Mouse (Mus musculus): ENCODE results near the gene Myoz1. TPM values are rescaled to one million over a fixed set of nuclear protein-coding genes. Genes with fewer than 3 reads are reported as not detected.

The Myoz1 gene
- total and polyA plus RNA-seq, 3 experiments: 1.7 to 2.6 (median 2.4) TPM

DNA sequence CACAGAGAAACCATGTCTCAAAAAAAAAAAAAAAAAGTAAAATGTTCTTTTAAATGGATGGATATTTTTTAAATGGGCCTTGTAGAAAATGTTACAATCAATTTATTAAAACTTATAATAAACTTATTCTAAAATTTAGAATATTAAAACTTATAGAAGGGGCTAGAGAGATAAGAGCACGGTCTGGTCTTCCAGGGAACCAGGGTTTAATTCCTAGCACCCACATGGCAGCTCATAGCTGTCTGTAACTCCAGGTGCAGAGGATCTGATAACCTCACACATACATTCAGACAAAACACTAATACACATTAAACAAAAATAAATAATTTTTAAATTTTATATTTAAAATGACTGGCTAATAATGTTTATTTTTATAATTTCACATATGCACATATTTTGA, 55.1 kb downstream of the Myoz1 start:
- no peak overlapping the region for H3K27ac ChIP-seq (ENCODE audit: insufficient read depth, low read depth)
- no peaks in the 10 kb centered on the region for H3K27me3 ChIP-seq (replicated peaks)
- TF ChIP-seq BHLHE40 (IDR thresholded peaks at IDR 0.05; ENCODE audit: low read depth, low read length) (no peak), SIN3A (IDR thresholded peaks at IDR 0.05; ENCODE audit: low read length) (no peak), EP300 (IDR thresholded peaks at IDR 0.05; ENCODE audit: low read length) (no peak), GABPA (IDR thresholded peaks at IDR 0.05; ENCODE audit: insufficient replicate concordance, low read depth, low read length) (no peak), CHD1 (IDR thresholded peaks at IDR 0.05; ENCODE audit: low read depth, low read length) (no peak), MXI1 (IDR thresholded peaks at IDR 0.05; ENCODE audit: low read depth, low read length) (no peak), ZC3H11A (IDR thresholded peaks at IDR 0.05; ENCODE audit: low read depth, low read length) (no peak)
- H3K4me3 ChIP-seq (replicated peaks in 1 of 3; ENCODE audit: low read depth in 2 of 3, low read length in 2 of 3, poor library complexity in 1 of 3): no peak overlapping the region
- in situ Hi-C loops (cut with MboI; ENCODE audit: low pct_ligation_motif_present, low pct_unique_long_range_greater_than_20kb, low sequenced_read_pairs) (no loop called here), dilution Hi-C loops (cut with MboI; ENCODE audit: extremely low pct_ligation_motif_present, extremely low pct_unique_long_range_greater_than_20kb, low sequenced_read_pairs) (no loop called here)
- H3K79me2 ChIP-seq (replicated peaks; ENCODE audit: control insufficient read depth, extremely low read depth, insufficient read depth, poor library complexity, severe bottlenecking): peaks cover 7% of the 10 kb centered on the region; the same call in 1 of the 2 replicates
- H3K36me3 ChIP-seq (replicated peaks in 1 of 2; ENCODE audit: control insufficient read depth in 1 of 2, insufficient read depth in 1 of 2, low read length in 1 of 2): peaks cover 0 to 13% of the 10 kb centered on the region in 2 experiments
- H3K4me1 ChIP-seq (ENCODE audit: control insufficient read depth in 1 of 2, insufficient read depth in 2 of 2): peaks cover 0 to 7% of the 10 kb centered on the region in 2 experiments; a peak in 1 of 4 replicates
- no peaks in the 10 kb centered on the region for H3K9me3 ChIP-seq (replicated peaks; ENCODE audit: low read length)
- no peak for DNase-seq (ENCODE audit: extremely low read depth)
- H3K9ac ChIP-seq (ENCODE audit: insufficient read depth, low read depth): no peak overlapping the region
- H3K4me2 ChIP-seq (ENCODE audit: insufficient read depth, low read depth, poor library complexity, severe bottlenecking): no peak overlapping the region

- in situ Hi-C loops (cut with MboI; ENCODE audit: low pct_ligation_motif_present, low pct_unique_long_range_greater_than_20kb, low sequenced_read_pairs) (no loop called here), dilution Hi-C loops (cut with MboI; ENCODE audit: extremely low pct_ligation_motif_present, extremely low pct_unique_long_range_greater_than_20kb, low sequenced_read_pairs) (no loop called here)
- no peak overlapping the region for H3K4me2 ChIP-seq (ENCODE audit: insufficient read depth, low read depth, poor library complexity, severe bottlenecking)
- no peak overlapping the region for H3K9ac ChIP-seq (ENCODE audit: insufficient read depth, low read depth)
- peaks cover 0 to 12% of the 10 kb centered on the region in 2 experiments; a peak in 1 of 4 replicates for H3K4me1 ChIP-seq (ENCODE audit: control insufficient read depth in 1 of 2, insufficient read depth in 2 of 2)
- no peak for DNase-seq (ENCODE audit: extremely low read depth)
- H3K27me3 ChIP-seq (replicated peaks): no peaks in the 10 kb centered on the region
- no peak overlapping the region for H3K27ac ChIP-seq (ENCODE audit: insufficient read depth, low read depth)
- peaks cover 7% of the 10 kb centered on the region; the same call in 1 of the 2 replicates for H3K79me2 ChIP-seq (replicated peaks; ENCODE audit: control insufficient read depth, extremely low read depth, insufficient read depth, poor library complexity, severe bottlenecking)
- TF ChIP-seq EP300 (IDR thresholded peaks at IDR 0.05; ENCODE audit: low read length): no peak
- TF ChIP-seq MAX (IDR thresholded peaks at IDR 0.05; ENCODE audit: low read length): no peak
- TF ChIP-seq IRF4 (IDR thresholded peaks at IDR 0.05; ENCODE audit: low read depth, low read length): no peak
- no peak for TF ChIP-seq NELFE (IDR thresholded peaks at IDR 0.05; ENCODE audit: low read depth, low read length)
- peaks cover 0 to 10% of the 10 kb centered on the region in 2 experiments for H3K36me3 ChIP-seq (replicated peaks in 1 of 2; ENCODE audit: control insufficient read depth in 1 of 2, insufficient read depth in 1 of 2, low read length in 1 of 2)
- no peaks in the 10 kb centered on the region for H3K9me3 ChIP-seq (replicated peaks; ENCODE audit: low read length)
- no peak overlapping the region for H3K4me3 ChIP-seq (replicated peaks in 1 of 3; ENCODE audit: low read depth in 2 of 3, low read length in 2 of 3, poor library complexity in 1 of 3)
These were observed 56.1 kb downstream of the Myoz1 start for GRCm38 (mm10) chr14:20600203-20600602.

DNA sequence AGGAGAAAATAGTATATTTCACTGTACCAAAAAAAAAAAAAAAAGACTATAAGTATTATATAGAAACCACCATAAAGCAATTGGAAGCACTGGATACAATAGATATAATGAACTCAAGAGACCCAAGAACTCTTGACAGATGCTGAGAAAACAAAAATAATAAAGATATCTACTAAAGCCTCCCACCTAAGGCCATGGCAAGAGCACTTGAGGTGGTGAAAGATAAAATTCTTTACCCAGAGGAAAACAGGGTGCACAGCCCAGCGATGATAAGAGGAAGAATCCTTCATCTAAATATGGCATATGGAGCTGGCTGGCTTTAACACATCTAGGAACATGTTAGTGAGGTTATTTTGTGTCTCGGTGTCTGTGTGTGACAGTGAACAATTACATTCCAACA, 56.8 kb downstream of the Myoz1 start:
- in situ Hi-C loops (cut with MboI; ENCODE audit: low pct_ligation_motif_present, low pct_unique_long_range_greater_than_20kb, low sequenced_read_pairs): no loop called here
- dilution Hi-C loops (cut with MboI; ENCODE audit: extremely low pct_ligation_motif_present, extremely low pct_unique_long_range_greater_than_20kb, low sequenced_read_pairs): no loop called here
- Histone ChIP-seq H3K27me3 (replicated peaks) (no peaks in the 10 kb centered on the region), H3K79me2 (replicated peaks; ENCODE audit: control insufficient read depth, extremely low read depth, insufficient read depth, poor library complexity, severe bottlenecking) (0 out of 2 replicates have a peak, but pooled peaks cover 7% of the 10 kb centered on the region), H3K27ac (ENCODE audit: insufficient read depth, low read depth) (no peak overlapping the region), H3K36me3 (replicated peaks in 1 of 2; ENCODE audit: control insufficient read depth in 1 of 2, insufficient read depth in 1 of 2, low read length in 1 of 2) (peaks cover 0 to 10% of the 10 kb centered on the region in 2 experiments), H3K4me1 (ENCODE audit: control insufficient read depth in 1 of 2, insufficient read depth in 2 of 2) (peaks cover 0 to 12% of the 10 kb centered on the region in 2 experiments; a peak in 1 of 4 replicates), H3K9ac (ENCODE audit: insufficient read depth, low read depth) (no peak overlapping the region), H3K4me3 (replicated peaks in 1 of 3; ENCODE audit: low read depth in 2 of 3, low read length in 2 of 3, poor library complexity in 1 of 3) (no peak overlapping the region), H3K9me3 (replicated peaks; ENCODE audit: low read length) (no peaks in the 10 kb centered on the region), H3K4me2 (ENCODE audit: insufficient read depth, low read depth, poor library complexity, severe bottlenecking) (no peak overlapping the region)
- DNase-seq (ENCODE audit: extremely low read depth): no peak
- no peak for TF ChIP-seq ZMIZ1 (IDR thresholded peaks at IDR 0.05; ENCODE audit: low read depth, low read length)
- TF ChIP-seq USF2 (conservative IDR thresholded peaks at IDR 0.05; ENCODE audit: low read depth, low read length): no peak
- TF ChIP-seq MAFK (IDR thresholded peaks at IDR 0.05; ENCODE audit: insufficient replicate concordance, low read length): no peak
- no peak for TF ChIP-seq CHD1 (IDR thresholded peaks at IDR 0.05; ENCODE audit: low read depth, low read length)
- no peak for TF ChIP-seq POLR2A (IDR thresholded peaks at IDR 0.05; ENCODE audit: low read depth, low read length)
- no peak for TF ChIP-seq TBP (conservative IDR thresholded peaks at IDR 0.05; ENCODE audit: low read depth, low read length)
- TF ChIP-seq IRF4 (IDR thresholded peaks at IDR 0.05; ENCODE audit: low read depth, low read length): no peak
- TF ChIP-seq RCOR1 (conservative IDR thresholded peaks at IDR 0.05; ENCODE audit: low read depth, low read length): no peak
- TF ChIP-seq MEF2A (IDR thresholded peaks at IDR 0.05; ENCODE audit: borderline replicate concordance, low read depth, low read length): no peak
